Mouse (Mus musculus): ENCODE data around the gene Prss16.

Prss16 gene

GRCm38 (mm10) chr13:22007121-22007510, 2.4 kb downstream of the Prss16 start:
- DNase-seq (ENCODE audit: low spot score): no peak

- peak; percentile 61 for DNase-seq (ENCODE audit: low spot score)
Observed at GRCm38 (mm10) chr13:22006334-22007120, 3.0 kb downstream of the Prss16 start.

GRCm38 (mm10) chr13:22005605-22006333, 3.8 kb downstream of the Prss16 start:
- peak; percentile 39 for DNase-seq (ENCODE audit: low spot score)

GRCm38 (mm10) chr13:22001823-22002222, 7.7 kb downstream of the Prss16 start:
- no peak for DNase-seq (ENCODE audit: low spot score)

GRCm38 (mm10) chr13:22001346-22001745, 8.2 kb downstream of the Prss16 start:
- DNase-seq (ENCODE audit: low spot score): no peak

- no peak for DNase-seq (ENCODE audit: low spot score)
Observed at GRCm38 (mm10) chr13:21999147-21999546, 10.4 kb downstream of the Prss16 start.

GRCm38 (mm10) chr13:21998412-21998811, 11.1 kb downstream of the Prss16 start:
- DNase-seq (ENCODE audit: low spot score): no peak

- DNase-seq (ENCODE audit: low spot score): no peak
Observed at GRCm38 (mm10) chr13:21997821-21998220, 11.7 kb downstream of the Prss16 start.

GRCm38 (mm10) chr13:21997201-21997820, 12.2 kb downstream of the Prss16 start:
- no peak for DNase-seq (ENCODE audit: low spot score)

- no peak for DNase-seq (ENCODE audit: low spot score)
Observed at GRCm38 (mm10) chr13:21996840-21997185, 12.7 kb downstream of the Prss16 start.

GRCm38 (mm10) chr13:21996101-21996839, 13.3 kb downstream of the Prss16 start:
- DNase-seq (ENCODE audit: low spot score): no peak

GRCm38 (mm10) chr13:21995331-21995914, 14.1 kb downstream of the Prss16 start:
- DNase-seq (ENCODE audit: low spot score): peak; percentile 24

GRCm38 (mm10) chr13:21994896-21995295, 14.6 kb downstream of the Prss16 start:
- no peak for DNase-seq (ENCODE audit: low spot score)

GRCm38 (mm10) chr13:21993957-21994738, 15.4 kb downstream of the Prss16 start:
- no peak for DNase-seq (ENCODE audit: low spot score)

GRCm38 (mm10) chr13:21992550-21992949, 17.0 kb downstream of the Prss16 start:
- no peak for DNase-seq (ENCODE audit: low spot score)

GRCm38 (mm10) chr13:21984486-21984885, 25.1 kb downstream of the Prss16 start:
- no peak for DNase-seq (ENCODE audit: low spot score)

- DNase-seq (ENCODE audit: low spot score): no peak
Observed at GRCm38 (mm10) chr13:21981803-21982193, 27.7 kb downstream of the Prss16 start.

GRCm38 (mm10) chr13:21980981-21981802, 28.4 kb downstream of the Prss16 start, which contains the start of gene Pom121l2:
Gene Pom121l2 (plus strand): TSS chr13:21981194.
- DNase-seq (ENCODE audit: low spot score): peak; percentile 57

- DNase-seq (ENCODE audit: low spot score): peak; percentile 62
Observed at GRCm38 (mm10) chr13:21974726-21975473, 34.6 kb downstream of the Prss16 start.

Measured in urinary bladder, postnatal 14 days (tissue).